Mouse (Mus musculus): ENCODE results near the gene Gbp8. TPM values are rescaled to one million over a fixed set of nuclear protein-coding genes. Genes with fewer than 3 reads are reported as not detected.

Gene Gbp8
- polyA plus RNA-seq (2014; fragmentation: Illumina TruSeq; extraction: RNeasy Lipid Tissue Mini Kit (QIAGEN cat#74804)), result 14.9 TPM

GRCm38 (mm10) chr5:105139409-105140088 lies at the start of gene Gbp8, which contains the start of the genes Gbp9 and Gbp4:
Gene Gbp8, minus strand, starts transcription at chr5:105139540.
Gene Gbp9, minus strand, starts transcription at chr5:105139539.
Gene Gbp4, minus strand, starts transcription at chr5:105139586.

DNA sequence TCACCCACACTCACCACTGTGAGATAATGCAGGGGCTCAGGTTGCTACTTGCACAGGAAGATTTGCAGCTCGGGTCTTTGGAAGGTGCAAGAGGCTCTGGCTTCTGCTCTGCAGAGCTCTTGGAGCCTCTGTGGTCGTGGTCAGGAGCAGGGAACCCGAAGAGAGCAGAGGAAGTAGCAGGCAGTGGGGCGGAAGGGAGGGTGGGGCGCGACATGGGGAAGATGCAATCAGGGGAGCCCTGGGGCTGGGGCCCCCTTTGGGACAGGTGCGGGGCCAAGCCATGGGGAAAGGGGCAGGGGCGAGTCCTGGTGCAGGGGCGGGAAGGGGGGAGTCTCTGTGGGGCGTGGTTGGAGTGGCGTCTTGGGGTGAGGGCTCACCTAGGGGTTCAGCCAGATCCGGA lies 156.8 kb downstream of the Gbp8 start, which contains the start of gene Abcg3:
TSS of gene Abcg3 (minus strand) at position 184 of the 400 bp plus-strand sequence.

Other genes starting within 250 kb of the Gbp8 start
- 4.7 TPM for gene Abcg3, start 156.8 kb downstream of the Gbp8 start, polyA plus RNA-seq (2014; fragmentation: Illumina TruSeq; extraction: RNeasy Lipid Tissue Mini Kit (QIAGEN cat#74804))
- gene Gbp9, start within 50 bp of the Gbp8 start, polyA plus RNA-seq (2014; fragmentation: Illumina TruSeq; extraction: RNeasy Lipid Tissue Mini Kit (QIAGEN cat#74804)), result 26.7 TPM
- gene Gbp4, start within 50 bp of the Gbp8 start, polyA plus RNA-seq (2014; fragmentation: Illumina TruSeq; extraction: RNeasy Lipid Tissue Mini Kit (QIAGEN cat#74804)), result 10.0 TPM
- 1.5 TPM for gene Gbp10, start 100.0 kb upstream of the Gbp8 start, polyA plus RNA-seq (2014; fragmentation: Illumina TruSeq; extraction: RNeasy Lipid Tissue Mini Kit (QIAGEN cat#74804))
- gene Gm43302, start 154.2 kb upstream of the Gbp8 start, polyA plus RNA-seq (2014; fragmentation: Illumina TruSeq; extraction: RNeasy Lipid Tissue Mini Kit (QIAGEN cat#74804)), result not detected
- 22.2 TPM for gene Gbp6, start 154.2 kb upstream of the Gbp8 start, polyA plus RNA-seq (2014; fragmentation: Illumina TruSeq; extraction: RNeasy Lipid Tissue Mini Kit (QIAGEN cat#74804))